Mouse (Mus musculus): ENCODE measurements around the gene Itgb7.

Itgb7 gene

DNA sequence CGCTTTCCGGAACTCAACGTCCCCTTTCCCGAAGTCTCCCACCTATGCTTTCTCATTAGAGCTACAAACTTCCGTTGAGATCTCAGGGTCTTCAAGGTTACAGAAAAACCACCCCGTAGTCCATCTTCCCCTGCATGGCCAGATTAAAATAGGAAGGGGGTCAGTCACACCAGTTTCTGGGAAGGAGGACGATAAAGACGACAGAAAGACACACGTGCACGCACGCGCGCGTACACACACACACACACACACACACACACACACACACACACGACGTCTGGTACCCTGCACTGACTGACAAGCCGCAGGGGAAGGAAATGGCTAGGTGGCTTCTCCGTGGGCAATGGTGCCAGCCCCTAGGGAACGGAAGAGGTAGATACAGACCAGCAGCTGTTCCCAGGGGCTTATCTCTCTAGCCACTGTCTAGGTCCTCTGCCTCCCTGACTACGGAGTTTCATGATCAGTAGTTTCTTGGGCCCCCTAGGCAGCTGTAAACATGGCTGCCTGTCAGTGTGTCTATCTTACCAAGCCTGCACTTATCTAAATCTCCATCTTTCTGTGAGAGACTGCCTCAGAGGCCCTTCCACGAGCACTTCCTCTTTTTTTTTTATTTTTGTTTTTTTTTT is 6.6 kb downstream of the Itgb7 start:
- DNase-seq: peak; percentile 49

GRCm38 (mm10) chr15:102224186-102224991 is 7.4 kb downstream of the Itgb7 start:
- DNase-seq: peak; percentile 83

GRCm38 (mm10) chr15:102222386-102222785 is 9.4 kb downstream of the Itgb7 start:
- no peak for DNase-seq

- no peak for DNase-seq
Measured at GRCm38 (mm10) chr15:102217325-102217724, 14.4 kb downstream of the Itgb7 start.

DNA sequence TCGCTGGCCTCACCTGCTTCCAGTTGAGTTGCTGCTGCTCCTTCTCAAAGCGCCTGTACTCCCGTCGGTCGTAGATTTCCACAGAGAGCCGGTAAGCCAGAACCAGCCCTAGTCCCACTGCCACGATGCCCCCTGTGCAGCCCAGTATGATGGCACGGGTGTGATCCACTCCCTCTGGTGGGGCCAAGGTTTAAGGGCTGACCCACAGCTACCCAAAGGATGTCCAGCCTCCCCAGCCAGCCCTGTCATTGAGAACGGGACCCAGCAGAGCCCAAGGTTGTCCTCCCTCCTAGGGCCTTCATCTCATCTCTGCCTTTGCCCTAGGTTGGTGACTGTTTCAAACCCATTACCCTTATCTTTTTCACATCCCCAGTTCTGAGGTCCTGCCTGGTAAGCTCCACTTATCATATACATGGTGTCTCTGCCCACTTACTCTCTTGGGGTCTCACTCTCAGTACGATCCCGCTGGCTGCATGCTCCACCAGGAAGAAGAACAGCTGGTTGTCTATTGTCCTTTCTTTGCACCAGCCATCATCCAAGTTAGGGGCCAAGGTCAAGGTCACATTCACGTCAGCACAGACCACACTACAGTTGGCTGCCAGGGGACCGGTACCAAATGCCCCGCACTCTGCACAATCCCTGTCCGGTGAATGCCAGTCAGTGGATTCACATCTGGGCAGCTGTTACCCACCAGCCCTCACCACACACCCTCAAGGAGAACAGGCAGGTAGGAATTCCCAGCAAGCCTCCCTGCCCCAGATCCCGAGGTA is 15.1 kb downstream of the Itgb7 start:
- no peak for DNase-seq

DNA sequence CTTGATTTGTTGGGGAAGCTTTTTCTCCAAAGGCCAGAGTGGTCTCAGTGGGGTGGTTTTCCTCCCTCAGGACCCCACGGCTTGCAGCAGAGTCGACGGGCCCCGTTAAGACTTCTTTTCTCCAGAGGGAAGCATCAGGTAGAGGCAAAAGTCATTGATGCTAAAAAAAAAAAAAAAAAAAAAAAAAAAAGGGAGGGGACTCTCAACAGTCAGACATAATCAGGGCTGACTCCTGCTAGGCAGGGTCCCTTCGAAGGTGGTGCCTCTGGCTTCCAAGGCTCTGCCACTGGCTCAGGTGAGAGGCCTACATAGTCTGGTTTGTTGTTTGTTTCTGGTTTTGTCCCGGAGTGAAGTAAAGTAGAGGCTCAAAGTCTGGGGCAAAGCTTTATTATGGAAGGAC is 16.1 kb downstream of the Itgb7 start:
- DNase-seq: no peak

DNA sequence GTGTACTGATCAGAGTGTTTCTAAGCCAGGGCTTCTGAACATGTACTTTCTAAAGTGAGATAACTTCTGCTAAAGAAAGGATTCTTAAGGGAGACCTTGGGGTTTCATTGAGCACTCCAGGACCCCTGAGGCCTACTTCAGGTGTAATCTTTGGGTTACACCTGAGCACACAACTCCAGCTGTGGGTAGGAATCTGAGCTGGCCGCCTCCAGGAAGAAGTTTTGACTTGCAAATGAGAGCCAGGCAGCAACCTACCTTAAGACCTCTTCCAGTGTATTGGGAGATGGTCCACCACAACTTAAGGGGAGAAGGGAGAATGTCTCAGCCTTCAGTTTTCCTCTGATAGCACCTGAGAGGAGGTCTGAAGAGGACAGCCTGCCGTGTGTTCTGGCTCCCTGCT is 17.6 kb downstream of the Itgb7 start:
- no peak for DNase-seq

GRCm38 (mm10) chr15:102211895-102212294 is 19.8 kb downstream of the Itgb7 start:
- no peak for DNase-seq

GRCm38 (mm10) chr15:102210816-102211215 is 20.9 kb downstream of the Itgb7 start:
- no peak for DNase-seq

- DNase-seq: no peak
Measured at GRCm38 (mm10) chr15:102209114-102209513, 22.6 kb downstream of the Itgb7 start.

DNA sequence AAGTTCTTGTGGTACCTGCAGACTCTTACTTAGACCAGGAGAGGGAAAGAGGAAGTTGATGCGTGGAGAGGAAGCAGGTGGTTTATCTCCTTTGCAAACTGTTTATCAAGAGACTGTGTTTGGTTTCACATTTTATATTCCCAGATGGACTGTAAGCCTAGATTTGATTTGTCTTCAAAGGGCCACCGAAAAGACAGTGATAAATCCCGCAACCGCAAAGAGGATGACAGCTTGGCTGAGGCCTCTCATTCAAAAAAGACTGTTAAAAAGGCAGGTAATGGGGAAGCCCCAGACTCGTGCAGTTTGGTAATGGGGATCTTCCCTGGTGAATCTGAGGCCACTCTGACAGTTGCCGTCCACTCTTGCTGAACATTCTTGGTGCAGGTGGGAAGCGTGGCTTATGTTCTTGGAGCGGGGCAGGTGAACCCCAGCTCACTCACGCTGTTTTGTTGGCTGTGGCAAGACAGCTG is 23.6 kb downstream of the Itgb7 start:
- DNase-seq: no peak

GRCm38 (mm10) chr15:102207351-102207750 is 24.4 kb downstream of the Itgb7 start:
- no peak for DNase-seq

GRCm38 (mm10) chr15:102205779-102206178 is 26.0 kb downstream of the Itgb7 start:
- peak; percentile 55 for DNase-seq

GRCm38 (mm10) chr15:102204674-102205505 is 26.9 kb downstream of the Itgb7 start, which contains the start of gene Csad:
Gene Csad, minus strand, starts transcription at chr15:102204724.
- DNase-seq: no peak

GRCm38 (mm10) chr15:102203835-102204381 is 27.8 kb downstream of the Itgb7 start:
- DNase-seq: peak; percentile 84

GRCm38 (mm10) chr15:102202971-102203834 is 28.5 kb downstream of the Itgb7 start, which contains the start of gene Zfp740:
Gene Zfp740, plus strand, starts transcription at chr15:102203249.
- DNase-seq: peak; percentile 99

DNA sequence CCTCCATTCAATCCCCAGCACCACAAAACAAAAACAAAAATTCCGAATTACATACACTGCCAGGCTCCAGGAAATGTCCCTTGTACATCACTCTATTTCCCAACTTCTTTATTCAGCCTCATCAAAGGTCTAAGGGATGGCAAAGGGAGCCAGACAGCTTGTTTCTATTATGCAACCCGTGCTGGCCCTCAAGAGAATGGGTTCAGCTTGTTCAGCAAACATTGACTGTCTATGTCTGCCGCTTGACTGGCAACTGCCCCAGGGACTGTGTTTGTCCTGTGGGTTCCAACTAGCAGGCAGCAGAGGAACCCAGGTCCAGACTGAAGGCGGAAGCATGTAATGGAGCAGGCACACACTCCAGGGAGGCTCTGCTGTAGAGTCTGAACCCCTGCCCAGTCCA is 32.9 kb downstream of the Itgb7 start:
- DNase-seq: no peak

GRCm38 (mm10) chr15:102195373-102195772 is 36.4 kb downstream of the Itgb7 start:
- no peak for DNase-seq

DNA sequence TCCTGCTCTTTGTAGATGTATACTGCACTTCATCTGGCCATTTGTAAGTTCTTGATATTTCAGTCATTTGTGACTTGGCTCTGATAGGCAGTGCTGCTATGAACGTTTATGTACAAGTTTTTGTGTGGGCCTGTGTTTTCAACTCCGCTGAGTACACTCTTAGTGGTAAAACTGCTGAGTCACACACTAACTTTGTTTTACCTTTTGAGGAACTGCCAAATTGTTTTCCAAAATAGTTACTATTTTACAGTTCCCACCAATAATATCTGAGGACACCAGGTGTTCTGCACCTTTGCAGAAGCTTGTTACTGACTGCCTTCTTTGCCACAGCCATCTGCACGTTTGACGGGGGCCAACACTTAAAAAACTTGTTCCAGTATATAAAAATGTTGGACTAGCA is 37.3 kb downstream of the Itgb7 start:
- DNase-seq: no peak

DNA sequence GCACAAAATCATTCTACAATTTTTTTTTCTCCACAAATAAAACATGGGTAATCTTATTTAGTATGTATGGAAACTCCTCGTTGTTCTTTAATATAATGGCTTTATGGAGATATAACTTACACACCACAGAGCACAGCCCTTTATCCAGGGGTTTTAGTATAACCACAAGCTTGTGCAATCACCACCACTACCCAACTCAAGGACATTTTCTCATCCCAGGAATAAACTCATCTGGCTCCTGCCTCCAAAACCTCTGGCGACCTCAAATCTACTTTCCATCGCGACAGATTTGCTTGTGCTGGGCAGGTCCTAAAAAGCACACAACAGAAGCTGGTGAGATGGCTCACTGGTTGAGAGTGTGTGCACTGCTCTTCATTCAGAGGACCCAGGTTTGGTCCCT is 38.1 kb downstream of the Itgb7 start:
- DNase-seq: no peak

DNA sequence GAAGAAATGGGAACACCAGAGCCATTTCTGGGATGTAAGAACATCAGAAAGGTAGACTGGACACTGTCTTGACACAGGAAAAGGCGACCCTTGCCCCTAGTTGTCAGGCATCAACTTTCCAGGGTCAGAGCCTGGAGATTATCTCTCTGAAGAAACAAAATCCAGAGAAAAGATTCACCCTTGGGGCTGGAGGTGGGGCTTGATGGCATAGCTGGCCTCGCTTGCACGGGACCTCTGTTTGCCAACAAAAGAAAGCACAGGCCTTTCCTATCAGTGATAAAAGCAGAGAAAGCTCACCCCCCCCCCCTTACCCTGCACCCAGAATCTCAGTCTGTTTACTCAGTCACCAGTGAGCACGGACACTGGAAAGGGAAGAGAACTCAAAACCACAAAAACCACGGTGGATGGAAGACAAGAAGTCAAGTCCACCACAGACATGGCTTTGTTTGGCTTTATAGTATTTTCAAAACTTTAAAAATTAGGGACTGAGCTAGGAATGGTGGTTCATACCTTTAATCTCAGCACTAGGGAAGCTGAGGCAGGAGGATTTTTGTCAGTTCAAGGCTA is 38.8 kb downstream of the Itgb7 start:
- DNase-seq: no peak
